Mouse (Mus musculus): ENCODE measurements around the gene Tekt4.

DNA sequence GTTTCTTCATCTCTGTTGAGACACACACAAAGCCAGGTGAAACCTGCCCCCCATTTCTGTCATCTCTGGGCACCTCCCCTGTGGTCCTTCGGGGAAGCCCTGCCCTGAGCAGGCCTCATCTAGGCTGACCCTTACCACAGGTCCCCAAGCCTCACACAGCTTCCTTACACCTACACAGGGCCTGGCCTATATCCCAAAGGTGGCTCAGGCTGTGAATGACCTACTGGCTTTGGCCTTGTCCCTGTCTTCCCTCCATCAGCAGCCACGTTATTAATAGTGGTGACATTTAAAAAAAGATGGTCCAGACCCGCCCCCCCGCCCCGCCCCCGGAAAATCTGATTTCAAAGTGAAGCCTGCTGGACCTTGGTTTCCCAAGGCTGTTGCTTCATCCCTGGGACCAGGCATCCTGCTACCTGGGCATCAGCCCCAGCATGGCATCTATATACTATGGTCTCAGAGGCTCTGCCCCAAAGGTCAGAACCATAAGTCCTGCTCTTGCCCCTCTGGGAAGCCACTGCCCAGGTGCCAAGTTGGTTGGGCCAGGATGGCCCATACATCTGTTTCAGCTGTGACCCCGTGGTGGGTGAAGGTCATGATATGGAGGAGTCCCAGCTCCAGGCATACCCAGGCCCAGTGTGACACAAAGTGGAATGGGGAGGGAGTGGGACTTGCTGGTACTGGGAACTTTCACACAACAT lies 46.0 kb upstream of the Tekt4 start:
- TF ChIP-seq CTCF (IDR thresholded peaks at IDR 0.05; ENCODE audit: extremely low read depth, insufficient read depth, insufficient read length, insufficient replicate concordance) (no peak), POLR2A (IDR thresholded peaks at IDR 0.05; ENCODE audit: low read depth, low read length) (no peak)

Data from spleen, adult 2 months (tissue).